Mouse (Mus musculus): ENCODE measurements around the gene Epo. TPM values are rescaled to one million over a fixed set of nuclear protein-coding genes. Genes with fewer than 3 reads are reported as not detected.

Epo gene
- polyA plus RNA-seq, 1 experiment, result not detected

DNA sequence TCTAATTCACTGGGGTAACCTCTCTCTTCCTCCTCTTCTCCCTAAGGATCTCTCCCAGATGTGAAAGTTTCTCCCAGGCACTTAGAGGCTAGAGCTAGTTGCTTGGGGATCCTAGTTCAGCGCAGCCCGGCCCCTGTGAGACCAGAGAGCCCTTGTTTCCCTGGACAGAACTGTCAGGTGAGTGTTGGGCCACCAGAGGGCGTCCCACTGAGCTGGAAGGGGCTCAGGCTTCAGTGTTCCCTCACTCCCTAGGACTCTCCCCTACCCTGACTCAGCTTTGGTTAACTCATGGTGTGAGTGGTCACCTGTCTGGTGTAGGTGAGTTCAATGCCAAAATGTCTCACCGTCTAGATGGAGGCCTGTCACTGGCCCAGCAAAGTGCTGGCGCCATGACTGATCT is 14.6 kb downstream of the Epo start, which contains the start of gene Gigyf1:
Gene Gigyf1, plus strand, starts transcription at position 113 of the 400 bp plus-strand sequence.
- Histone ChIP-seq H3K4me1 (ENCODE audit: control insufficient read depth, insufficient read depth, low read length) (peaks cover 38% of the 10 kb centered on the region), H3K4me3 (ENCODE audit: insufficient read depth, low read depth, low read length) (no peak within 1 kb of the TSS), H3K27ac (ENCODE audit: insufficient read depth, low read depth, low read length) (no peak within 1 kb of the TSS)
- TF ChIP-seq POLR2A (IDR thresholded peaks at IDR 0.05; ENCODE audit: insufficient read depth, low read depth, low read length), result no peak
- TF ChIP-seq CTCF (IDR thresholded peaks at IDR 0.05; ENCODE audit: insufficient read depth, low read depth, low read length), result peak; percentile 26; the same call in 1 of the 2 replicates
- WGBS, result 75% methylated on average over 5 of the region's 5 CpGs

DNA sequence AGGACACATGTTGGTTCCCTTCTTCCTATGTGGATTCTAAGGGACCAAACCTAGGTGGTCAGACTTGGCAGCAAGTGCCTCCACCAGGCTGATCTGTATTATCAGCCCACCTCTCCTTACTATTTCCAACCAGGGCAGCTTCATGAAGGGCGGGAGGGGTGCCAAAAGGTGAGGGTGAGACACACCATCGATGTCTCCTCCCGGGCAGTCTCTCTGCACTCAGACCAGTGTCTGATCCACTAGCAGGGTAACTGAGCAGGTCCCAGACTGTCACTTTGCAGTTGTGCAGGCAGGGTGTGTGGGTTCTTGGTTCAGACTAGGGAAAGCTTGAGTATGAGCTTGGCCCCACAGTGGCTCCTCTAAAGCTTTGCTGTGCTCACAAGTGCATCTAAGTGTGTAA is 18.2 kb downstream of the Epo start:
- H3K27ac ChIP-seq (ENCODE audit: insufficient read depth, low read depth, low read length), result no peak overlapping the region
- no peak for TF ChIP-seq CTCF (IDR thresholded peaks at IDR 0.05; ENCODE audit: insufficient read depth, low read depth, low read length)
- no peak for TF ChIP-seq POLR2A (IDR thresholded peaks at IDR 0.05; ENCODE audit: insufficient read depth, low read depth, low read length)
- peaks cover 35% of the 10 kb centered on the region for H3K4me1 ChIP-seq (ENCODE audit: control insufficient read depth, insufficient read depth, low read length)
- WGBS, result 82% methylated on average over 3 of the region's 3 CpGs
- no peak overlapping the region for H3K4me3 ChIP-seq (ENCODE audit: insufficient read depth, low read depth, low read length)

DNA sequence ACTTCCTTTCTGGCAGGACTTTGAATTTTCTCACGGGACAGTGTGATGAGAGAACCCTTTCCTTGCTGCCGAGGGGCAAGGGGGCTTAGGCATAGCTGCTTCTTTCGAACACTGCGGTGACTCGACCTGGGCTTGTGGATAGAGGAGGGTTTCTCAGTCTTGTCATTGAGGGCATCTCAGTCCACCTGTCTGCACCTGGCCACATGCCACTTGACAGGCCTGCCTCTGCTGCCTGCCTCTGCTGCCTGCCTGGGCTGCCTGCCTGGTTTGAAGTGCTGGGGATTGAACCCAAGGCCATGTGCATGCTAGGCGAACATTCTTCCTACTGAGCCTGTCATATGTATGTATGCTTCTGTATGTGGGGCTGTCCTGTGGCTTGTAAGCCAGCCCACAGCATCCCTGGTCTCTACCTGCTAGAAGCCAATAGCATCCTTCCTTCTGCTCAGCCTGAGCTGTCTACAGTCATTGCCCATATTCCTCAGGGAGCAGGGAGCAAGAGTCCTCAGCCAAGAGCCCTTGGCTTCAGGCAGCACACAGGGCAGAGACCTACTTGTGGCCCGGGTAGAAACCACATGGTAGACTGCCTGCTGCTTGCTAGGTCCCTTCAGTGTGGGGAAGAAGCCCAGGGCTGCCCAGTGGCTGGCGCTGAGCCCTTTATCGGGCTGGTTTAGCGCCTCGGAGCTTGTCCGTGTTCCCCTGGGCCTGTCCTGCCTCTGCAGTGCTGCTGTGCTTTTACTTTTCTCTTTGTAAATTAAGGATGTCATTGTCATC is 18.9 kb downstream of the Epo start:
- Histone ChIP-seq H3K27ac (ENCODE audit: insufficient read depth, low read depth, low read length) (no peak overlapping the region), H3K4me3 (ENCODE audit: insufficient read depth, low read depth, low read length) (no peak overlapping the region), H3K4me1 (ENCODE audit: control insufficient read depth, insufficient read depth, low read length) (peaks cover 35% of the 10 kb centered on the region)
- WGBS, result 59% methylated on average over 12 of the region's 12 CpGs
- TF ChIP-seq POLR2A (IDR thresholded peaks at IDR 0.05; ENCODE audit: insufficient read depth, low read depth, low read length), result no peak
- TF ChIP-seq CTCF (IDR thresholded peaks at IDR 0.05; ENCODE audit: insufficient read depth, low read depth, low read length), result no peak

DNA sequence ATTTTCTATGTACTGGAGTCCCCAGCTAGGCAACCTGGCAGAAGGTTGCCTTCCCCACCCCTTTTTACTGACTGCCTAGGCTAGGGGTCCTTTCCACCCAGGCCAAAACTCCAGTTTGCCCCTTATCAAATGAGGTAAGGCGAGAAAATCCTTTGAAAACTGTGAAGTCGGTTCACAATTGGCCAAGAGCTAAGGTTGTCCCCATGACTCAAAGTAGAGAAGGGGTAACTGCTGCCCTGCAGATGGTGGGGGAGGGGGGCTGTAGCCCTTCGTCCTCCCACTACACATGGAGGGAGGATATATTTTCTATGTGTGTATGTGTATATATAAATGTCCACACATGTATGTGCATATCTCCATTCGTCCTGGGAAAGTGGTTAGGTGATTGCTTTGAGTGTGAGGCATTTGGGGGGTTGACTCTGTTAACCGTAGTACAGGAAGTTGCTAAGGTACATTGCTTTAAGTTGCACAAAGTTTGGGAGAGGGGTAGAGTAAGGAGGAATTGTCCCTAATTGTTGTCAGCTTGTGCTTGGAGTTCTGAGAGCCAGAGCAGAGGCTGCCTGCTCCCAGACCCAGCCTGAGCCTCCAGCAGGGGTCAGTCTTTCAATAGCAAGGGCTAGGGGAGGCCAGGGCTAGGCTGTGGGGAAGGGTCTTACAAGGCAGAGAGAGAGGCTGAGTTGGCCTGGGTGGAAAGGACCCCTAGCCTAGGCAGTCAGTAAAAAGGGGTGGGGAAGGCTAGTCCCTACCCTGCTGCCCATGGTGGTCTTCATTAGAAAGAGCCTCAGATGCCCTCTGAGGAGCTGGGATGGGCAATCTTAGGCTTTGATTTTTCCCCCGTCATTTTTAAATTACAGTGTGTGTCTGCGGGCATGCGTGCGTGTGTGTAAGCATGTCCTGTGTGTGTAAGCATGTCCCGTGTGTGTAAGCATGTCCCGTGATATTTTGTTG is 19.9 kb downstream of the Epo start:
- no peak overlapping the region for H3K4me3 ChIP-seq (ENCODE audit: insufficient read depth, low read depth, low read length)
- TF ChIP-seq CTCF (IDR thresholded peaks at IDR 0.05; ENCODE audit: insufficient read depth, low read depth, low read length), result 0 out of 2 replicates have a peak, but pooled peaks have one; percentile 35
- TF ChIP-seq POLR2A (IDR thresholded peaks at IDR 0.05; ENCODE audit: insufficient read depth, low read depth, low read length), result no peak
- no peak overlapping the region for H3K27ac ChIP-seq (ENCODE audit: insufficient read depth, low read depth, low read length)
- peaks cover 35% of the 10 kb centered on the region for H3K4me1 ChIP-seq (ENCODE audit: control insufficient read depth, insufficient read depth, low read length)
- WGBS, result 55% methylated on average over 11 of the region's 11 CpGs

DNA sequence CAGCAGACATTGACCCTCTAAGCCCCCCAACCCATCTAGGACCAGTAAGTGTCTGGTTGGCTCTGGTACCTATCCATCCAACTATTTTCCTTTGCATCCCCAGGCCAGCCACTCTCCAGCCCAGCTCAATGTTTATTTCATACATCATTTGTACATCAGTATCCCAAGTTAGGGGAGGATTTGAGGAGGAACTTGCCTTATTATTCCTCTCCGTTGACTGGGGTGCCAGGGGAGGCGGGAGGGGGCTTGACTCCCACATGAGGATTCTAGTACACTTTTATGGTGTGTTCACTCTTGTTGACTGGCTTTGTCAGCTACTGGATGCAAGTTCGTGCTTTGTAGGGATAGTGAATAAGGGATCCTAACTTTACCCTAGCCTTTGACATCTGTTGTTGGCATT is 21.3 kb downstream of the Epo start:
- 24% methylated on average over 3 of the region's 3 CpGs for WGBS
- H3K4me1 ChIP-seq (ENCODE audit: control insufficient read depth, insufficient read depth, low read length), result peaks cover 34% of the 10 kb centered on the region
- peak overlapping the region; percentile 75; the same call in 1 of the 2 replicates for H3K4me3 ChIP-seq (ENCODE audit: insufficient read depth, low read depth, low read length)
- TF ChIP-seq POLR2A (IDR thresholded peaks at IDR 0.05; ENCODE audit: insufficient read depth, low read depth, low read length) (no peak), CTCF (IDR thresholded peaks at IDR 0.05; ENCODE audit: insufficient read depth, low read depth, low read length) (no peak)
- no peak overlapping the region for H3K27ac ChIP-seq (ENCODE audit: insufficient read depth, low read depth, low read length)

DNA sequence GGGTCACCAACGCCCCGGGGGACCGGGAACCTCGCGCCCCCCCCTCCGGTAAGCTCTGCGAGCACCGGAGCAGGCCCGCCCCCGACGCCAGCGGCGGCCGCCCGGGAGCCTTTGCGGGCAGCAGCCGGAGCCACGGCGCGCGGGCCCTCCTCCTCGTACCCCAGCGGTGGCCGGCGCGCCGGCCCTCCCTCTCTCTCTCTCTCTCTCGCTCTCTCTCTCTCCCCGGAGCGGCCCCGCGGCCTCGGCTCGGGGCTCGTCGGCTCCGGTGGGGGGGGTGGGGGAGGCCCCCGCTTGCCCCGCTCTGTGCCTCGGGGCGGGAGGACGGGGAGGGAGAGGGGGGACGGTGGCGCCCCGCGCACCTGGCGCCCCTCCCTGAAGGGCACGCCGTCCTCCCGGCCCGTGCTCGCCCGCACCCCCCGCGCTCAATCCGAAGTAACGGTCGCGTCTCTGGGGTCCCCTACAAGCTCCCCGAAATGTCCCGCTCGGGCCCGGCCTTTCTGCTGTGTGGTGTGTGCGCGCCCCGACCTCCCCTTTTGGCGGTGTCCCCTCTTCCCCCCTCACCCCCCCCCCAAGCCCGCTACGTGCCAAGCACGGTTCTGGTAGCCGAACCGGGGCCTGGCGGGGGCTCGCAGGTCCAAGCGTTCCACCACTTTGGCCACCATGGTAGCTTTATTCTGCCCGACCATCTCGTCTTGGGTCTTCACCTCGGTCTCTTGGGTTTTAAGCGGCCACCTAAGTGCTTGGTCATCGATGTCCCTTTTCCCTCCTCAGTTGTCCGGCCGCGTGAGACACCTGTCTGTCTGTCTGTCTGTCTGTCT is 22.3 kb downstream of the Epo start:
- WGBS, result under 1% methylated on average over 66 of the region's 83 CpGs
- peaks cover 30% of the 10 kb centered on the region for H3K4me1 ChIP-seq (ENCODE audit: control insufficient read depth, insufficient read depth, low read length)
- H3K27ac ChIP-seq (ENCODE audit: insufficient read depth, low read depth, low read length), result no peak overlapping the region
- no peak for TF ChIP-seq CTCF (IDR thresholded peaks at IDR 0.05; ENCODE audit: insufficient read depth, low read depth, low read length)
- peak overlapping the region; percentile 75 for H3K4me3 ChIP-seq (ENCODE audit: insufficient read depth, low read depth, low read length)

DNA sequence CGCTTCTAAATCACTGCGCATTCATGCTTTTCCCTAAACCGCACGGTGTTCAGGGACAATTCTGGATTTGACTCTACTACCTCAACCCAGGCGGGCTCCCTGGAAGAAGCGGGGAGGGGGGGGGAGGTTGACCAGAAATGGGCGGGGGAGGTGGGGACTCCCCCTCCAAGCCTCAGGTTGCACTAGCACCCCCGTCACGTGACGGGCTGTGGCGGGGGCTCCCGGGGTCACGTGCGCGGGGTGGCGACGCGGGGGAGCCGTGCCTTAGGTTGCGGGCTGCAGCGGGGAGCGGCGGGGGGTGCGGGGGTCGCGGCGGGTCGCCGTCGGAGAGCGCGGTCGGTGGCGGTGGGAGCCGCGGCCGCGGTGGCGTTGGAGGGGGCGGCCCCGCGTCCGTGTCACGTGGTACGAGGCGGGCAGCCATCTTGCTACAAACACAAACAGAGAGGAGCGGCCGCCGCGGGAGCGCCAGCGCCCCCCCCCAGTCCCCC is 23.0 kb downstream of the Epo start:
- Histone ChIP-seq H3K4me1 (ENCODE audit: control insufficient read depth, insufficient read depth, low read length) (peaks cover 30% of the 10 kb centered on the region), H3K27ac (ENCODE audit: insufficient read depth, low read depth, low read length) (no peak overlapping the region), H3K4me3 (ENCODE audit: insufficient read depth, low read depth, low read length) (peak overlapping the region; percentile 75)
- TF ChIP-seq CTCF (IDR thresholded peaks at IDR 0.05; ENCODE audit: insufficient read depth, low read depth, low read length), result no peak
- no peak for TF ChIP-seq POLR2A (IDR thresholded peaks at IDR 0.05; ENCODE audit: insufficient read depth, low read depth, low read length)
- WGBS, result 1% methylated on average over 51 of the region's 52 CpGs

DNA sequence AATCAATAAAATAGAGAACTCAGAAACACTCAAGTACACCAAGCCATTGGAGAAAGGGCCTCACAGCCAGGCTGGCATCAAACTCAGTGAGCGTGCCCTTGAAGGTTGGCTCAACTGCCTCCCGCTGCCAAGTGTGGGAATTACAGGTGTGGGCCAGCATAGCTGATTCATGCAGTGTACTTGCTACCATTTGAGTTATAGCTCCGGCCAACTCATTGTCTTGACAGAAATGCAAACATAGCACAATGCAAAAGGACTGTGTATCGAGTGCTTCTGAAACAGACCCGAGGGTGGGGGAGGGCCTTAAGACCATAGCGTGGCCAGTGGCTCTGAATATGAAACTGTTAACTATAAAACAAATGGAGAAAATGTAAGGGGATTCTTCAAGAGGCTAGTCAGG is 29.0 kb downstream of the Epo start:
- Histone ChIP-seq H3K4me3 (ENCODE audit: insufficient read depth, low read depth, low read length) (no peak overlapping the region), H3K27ac (ENCODE audit: insufficient read depth, low read depth, low read length) (no peak overlapping the region), H3K4me1 (ENCODE audit: control insufficient read depth, insufficient read depth, low read length) (peaks cover 5% of the 10 kb centered on the region; the same call in 1 of the 2 replicates)
- no peak for TF ChIP-seq POLR2A (IDR thresholded peaks at IDR 0.05; ENCODE audit: insufficient read depth, low read depth, low read length)
- TF ChIP-seq CTCF (IDR thresholded peaks at IDR 0.05; ENCODE audit: insufficient read depth, low read depth, low read length), result no peak
- 77% methylated on average over 6 of the region's 6 CpGs for WGBS
